Comparison of ENCODE assay signal across 22 mouse cellular contexts in genomic region chr9:102547028-102547354, GRCm38 (mm10). TPM values are rescaled to one million over a fixed set of nuclear protein-coding genes. Genes with fewer than 3 reads are reported as not detected.
DNase-seq lines count a peak whose midpoint lies in the region; ATAC-seq lines count a peak whose summit lies in the region.
"Had no signal": no experiment of that assay in that cellular context is flagged by ENCODE, and none has a peak within 500 bp of the region (broad histone marks: within the 10 kb centered on the region; RNA-seq: fewer than 3 reads in every experiment).

No protein-coding gene starts in this region.

- no peaks in the 10 kb centered on the region for H3K36me3 ChIP-seq in hindbrain, embryonic 10.5 days
- H3K36me3 ChIP-seq in hindbrain, embryonic 11.5 days (ENCODE audit: control insufficient read depth, insufficient read depth, low read length), result no peaks in the 10 kb centered on the region
- no peaks in the 10 kb centered on the region for H3K36me3 ChIP-seq in midbrain, embryonic 12.5 days
- H3K36me3 ChIP-seq: forebrain, embryonic 12.5 days; limb, embryonic 15.5 days had no signal

- DNase-seq in cerebellum, postnatal 10 days, result peak; percentile 27
- DNase-seq in cerebellum, adult 18-20 months, result no peak
- DNase-seq in hindbrain, embryonic 10.5 days (ENCODE audit: low spot score), result no peak
- DNase-seq in hindbrain, embryonic 11.5 days (ENCODE audit: low spot score), result no peak
- DNase-seq in retina, embryonic 14.5 days (ENCODE audit: low spot score), result peak; percentile 58
- no peak for DNase-seq in layer of hippocampus, adult 8-10 months (ENCODE audit: low spot score in 2 of 2)
- DNase-seq: adrenal gland, postnatal 10 days; cerebellum, adult 9-10 months; gastrocnemius, postnatal 14 days; kidney, adult 2 months; left cerebral cortex, postnatal 4 days; lung, embryonic 14.5 days; right cerebral cortex, postnatal 25 days; spleen, adult 18-20 months had no signal

- H3K9me3 ChIP-seq in hindbrain, embryonic 10.5 days, result no peaks in the 10 kb centered on the region
- H3K9me3 ChIP-seq in hindbrain, embryonic 11.5 days (ENCODE audit: control insufficient read depth, low read length), result no peaks in the 10 kb centered on the region
- no peaks in the 10 kb centered on the region for H3K9me3 ChIP-seq in midbrain, embryonic 12.5 days
- H3K9me3 ChIP-seq: forebrain, embryonic 12.5 days; limb, embryonic 15.5 days had no signal

- no peak overlapping the region for H3K4me2 ChIP-seq in hindbrain, embryonic 11.5 days (replicated peaks; ENCODE audit: low read depth, low read length)
- peak overlapping the region; percentile 13 for H3K4me2 ChIP-seq in midbrain, embryonic 12.5 days (replicated peaks)
- H3K4me2 ChIP-seq: limb, embryonic 15.5 days; lung, embryonic 14.5 days had no signal

- WGBS in hindbrain, embryonic 10.5 days, result 34% methylated on average over 7 of the region's 7 CpGs
- 51% methylated on average over 7 of the region's 7 CpGs for WGBS in hindbrain, embryonic 11.5 days
- 13% methylated on average over 7 of the region's 7 CpGs for WGBS in midbrain, embryonic 12.5 days

- no peak overlapping the region for H3K9ac ChIP-seq in hindbrain, embryonic 11.5 days (ENCODE audit: low read depth, low read length)
- H3K9ac ChIP-seq in midbrain, embryonic 12.5 days (replicated peaks), result no peak overlapping the region
- H3K9ac ChIP-seq: forebrain, embryonic 12.5 days; limb, embryonic 15.5 days; liver, embryonic 14.5 days; lung, embryonic 14.5 days had no signal

- peak overlapping the region; percentile 50; the same call in 1 of the 2 replicates for H3K27ac ChIP-seq in hindbrain, embryonic 10.5 days
- no peak overlapping the region for H3K27ac ChIP-seq in hindbrain, embryonic 11.5 days (ENCODE audit: low read depth, low read length)
- 0 out of 2 replicates have a peak overlapping the region, but pooled peaks have one; percentile 42 for H3K27ac ChIP-seq in midbrain, embryonic 12.5 days (replicated peaks)
- H3K27ac ChIP-seq: forebrain, embryonic 12.5 days; kidney, postnatal 0 days; limb, embryonic 15.5 days; liver, embryonic 14.5 days had no signal

- H3K27me3 ChIP-seq in hindbrain, embryonic 10.5 days (ENCODE audit: insufficient read depth, poor library complexity, severe bottlenecking), result peaks cover 47% of the 10 kb centered on the region
- no peaks in the 10 kb centered on the region for H3K27me3 ChIP-seq in hindbrain, embryonic 11.5 days (ENCODE audit: control insufficient read depth, insufficient read depth, low read length)
- peaks cover 71% of the 10 kb centered on the region for H3K27me3 ChIP-seq in midbrain, embryonic 12.5 days

- peaks cover 46% of the 10 kb centered on the region for H3K4me1 ChIP-seq in hindbrain, embryonic 10.5 days (replicated peaks)
- H3K4me1 ChIP-seq in hindbrain, embryonic 11.5 days (replicated peaks; ENCODE audit: control insufficient read depth, insufficient read depth, low read length), result peaks cover 5% of the 10 kb centered on the region; the same call in 1 of the 2 replicates
- peaks cover 39% of the 10 kb centered on the region for H3K4me1 ChIP-seq in midbrain, embryonic 12.5 days

- ATAC-seq in hindbrain, embryonic 11.5 days (ENCODE audit: low FRiP score), result no peak
- no peak for ATAC-seq in midbrain, embryonic 12.5 days (ENCODE audit: low FRiP score, low read depth)
- ATAC-seq: inflammation-experienced regulatory T-cells, adult 6 months had no signal

- no peak overlapping the region for H3K4me3 ChIP-seq in hindbrain, embryonic 10.5 days
- no peak overlapping the region for H3K4me3 ChIP-seq in hindbrain, embryonic 11.5 days (ENCODE audit: low read depth, low read length)
- no peak overlapping the region for H3K4me3 ChIP-seq in midbrain, embryonic 12.5 days
- H3K4me3 ChIP-seq: forebrain, embryonic 12.5 days; limb, embryonic 15.5 days had no signal

RNA-seq across cellular contexts. Expression of gene Ky, which starts 41.4 kb away (rescaled TPM):
- polyA plus RNA-seq in hindbrain, embryonic 10.5 days (2016; fragmentation: Nextera tagmentation; extraction: Ambion mirVana), result 0.50 and 0.60 TPM in 2 replicates
- 0.26 and 0.47 TPM in 2 replicates for polyA plus RNA-seq in hindbrain, embryonic 11.5 days (2014; fragmentation: Nextera tagmentation; extraction: Ambion mirVana)
- polyA plus RNA-seq in midbrain, embryonic 12.5 days (2016; fragmentation: Nextera tagmentation; extraction: Ambion mirVana), result 0.17 and 0.61 TPM in 2 replicates
- total RNA-seq in layer of hippocampus, adult 8-10 months (2022), result 1 to 10 TPM; 1.8 to 3.4 (median 2.7) TPM
- total RNA-seq: common myeloid progenitor, adult 5-6 weeks; megakaryocyte, adult 5-6 weeks had no signal
- polyA plus RNA-seq: liver, embryonic 14.5 days had no signal

Comparison
In these comparisons a context has a peak if more than half of its experiments do, and no peak if none do; other contexts are left out.
1. DNase-seq: peak in cerebellum, postnatal 10 days (2 of 2) and retina, embryonic 14.5 days (single experiment); none in cerebellum, adult 18-20 months (0 of 2), hindbrain, embryonic 10.5 days (single experiment), hindbrain, embryonic 11.5 days (single experiment) and layer of hippocampus, adult 8-10 months (0 of 2).